Mouse (Mus musculus): Measurements from ENCODE around the gene Ldlr. TPM values are rescaled to one million over a fixed set of nuclear protein-coding genes. Genes with fewer than 3 reads are reported as not detected.

Ldlr gene
- polyA plus RNA-seq, 1 experiment from 2014 or later: 23.8 TPM

DNA sequence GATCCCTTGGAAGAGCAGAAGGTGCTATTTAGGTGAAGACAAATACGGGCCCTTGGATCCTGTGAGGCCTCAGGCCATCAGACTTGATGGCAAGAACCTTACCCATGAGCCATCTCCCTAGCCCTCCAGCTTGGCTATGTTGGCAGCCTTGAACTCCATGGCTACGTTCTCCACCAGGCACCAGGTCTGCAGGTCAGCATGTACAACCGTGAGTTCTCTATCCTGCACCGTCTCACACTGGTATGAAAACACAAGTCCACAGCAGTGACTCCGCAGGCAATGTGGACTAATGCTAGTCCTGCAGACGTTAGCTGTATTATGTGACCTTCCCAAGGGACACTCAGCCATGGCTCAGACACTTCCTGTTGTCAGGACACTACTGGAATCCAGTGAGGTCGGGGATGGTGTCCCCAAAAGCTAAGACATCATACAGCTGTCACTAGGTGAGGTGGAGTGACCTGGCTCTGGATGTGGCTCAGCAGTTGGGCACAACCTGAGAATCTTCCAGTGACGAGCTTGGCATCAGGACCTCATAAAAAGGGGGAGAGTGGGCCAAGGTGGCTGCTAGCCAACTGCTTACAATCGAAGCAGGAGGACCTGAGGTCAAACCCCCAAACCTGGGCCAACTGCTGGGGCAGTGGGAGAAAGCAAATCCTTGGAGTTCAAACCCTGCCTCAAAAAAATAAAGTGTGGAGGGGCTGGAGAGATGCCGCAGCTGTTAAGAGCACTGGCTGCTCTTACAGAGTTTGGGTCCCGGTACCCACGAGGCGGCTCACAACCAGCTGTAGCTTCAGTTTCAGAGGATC is 31.4 kb downstream of the Ldlr start:
- no peaks in the 10 kb centered on the region for H3K27me3 ChIP-seq (ENCODE audit: control insufficient read depth, insufficient read depth, low read length)
- 70% methylated on average over 13 of the region's 13 CpGs for WGBS
- no peak for ATAC-seq (ENCODE audit: insufficient number of reproducible peaks, insufficient read depth, low FRiP score, low read depth)
- no peak overlapping the region for H3K27ac ChIP-seq (ENCODE audit: low read length)
- H3K9me3 ChIP-seq (ENCODE audit: control insufficient read depth, low read depth, low read length): no peaks in the 10 kb centered on the region
- H3K4me3 ChIP-seq (ENCODE audit: low read depth, low read length): no peak overlapping the region
- no peak overlapping the region for H3K9ac ChIP-seq (replicated peaks; ENCODE audit: low read depth, low read length)
- peaks cover 12% of the 10 kb centered on the region; the same call in 1 of the 2 replicates for H3K4me1 ChIP-seq (ENCODE audit: control insufficient read depth, insufficient read depth, low read length)
- no peak overlapping the region for H3K4me2 ChIP-seq (replicated peaks; ENCODE audit: low read depth, low read length)
- peaks cover 15% of the 10 kb centered on the region; the same call in 1 of the 2 replicates for H3K36me3 ChIP-seq (ENCODE audit: control insufficient read depth, insufficient read depth, low read length)

DNA sequence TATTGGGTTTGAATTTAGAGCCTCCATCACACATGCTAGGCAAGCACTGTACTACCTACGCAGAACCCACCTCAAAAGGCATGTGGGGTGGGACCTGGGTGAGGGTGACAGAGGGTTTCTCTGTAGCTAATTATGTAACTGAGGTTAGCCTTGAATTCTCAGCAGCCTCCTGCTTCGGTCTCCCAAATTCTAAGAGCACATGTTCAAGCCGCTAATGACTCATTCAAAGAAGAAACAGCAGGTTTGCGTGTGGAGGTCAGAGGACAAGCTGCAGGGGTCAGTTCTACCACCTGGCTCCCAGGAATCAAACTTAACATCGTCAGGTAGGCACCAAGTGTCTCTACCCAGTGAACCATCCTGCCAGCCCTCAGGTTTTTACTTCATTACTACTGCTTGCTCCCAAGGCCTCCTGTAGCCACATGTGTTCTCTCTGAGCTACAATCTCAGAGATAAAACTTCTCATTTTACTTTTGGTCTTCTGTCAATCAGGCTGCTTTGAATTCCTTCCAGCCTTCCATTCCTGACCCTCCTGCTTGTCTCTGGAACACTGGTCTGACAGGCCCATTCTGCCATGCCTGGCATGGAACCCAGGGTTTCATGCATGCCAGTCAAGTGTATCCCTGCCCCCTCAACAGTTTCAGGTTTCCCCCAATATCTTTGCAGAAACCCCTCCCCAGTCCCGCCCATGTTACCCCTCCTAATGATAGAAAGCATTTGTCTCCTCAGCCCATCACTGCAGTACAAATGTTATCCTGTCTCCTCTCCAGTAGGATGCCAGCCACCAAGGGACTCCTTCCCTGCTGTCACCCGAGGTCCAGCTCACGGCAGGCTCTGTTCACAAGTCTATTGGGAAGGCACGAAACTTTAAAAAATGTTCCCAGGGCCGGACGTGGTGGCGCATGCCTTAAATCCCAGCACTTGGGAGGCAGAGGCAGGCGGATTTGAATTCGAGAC is 35.6 kb downstream of the Ldlr start:
- Histone ChIP-seq H3K9ac (replicated peaks; ENCODE audit: low read depth, low read length) (peak overlapping the region; percentile 88; the same call in 1 of the 2 replicates), H3K4me3 (ENCODE audit: low read depth, low read length) (peak overlapping the region; percentile 83), H3K36me3 (ENCODE audit: control insufficient read depth, insufficient read depth, low read length) (peaks cover 12% of the 10 kb centered on the region; the same call in 1 of the 2 replicates), H3K4me1 (ENCODE audit: control insufficient read depth, insufficient read depth, low read length) (peaks cover 10% of the 10 kb centered on the region; the same call in 1 of the 2 replicates), H3K9me3 (ENCODE audit: control insufficient read depth, low read depth, low read length) (no peaks in the 10 kb centered on the region), H3K27ac (ENCODE audit: low read length) (no peak overlapping the region), H3K27me3 (ENCODE audit: control insufficient read depth, insufficient read depth, low read length) (no peaks in the 10 kb centered on the region), H3K4me2 (replicated peaks; ENCODE audit: low read depth, low read length) (peak overlapping the region; percentile 78)
- WGBS: 51% methylated on average over 14 of the region's 14 CpGs
- no peak for ATAC-seq (ENCODE audit: insufficient number of reproducible peaks, insufficient read depth, low FRiP score, low read depth)

DNA sequence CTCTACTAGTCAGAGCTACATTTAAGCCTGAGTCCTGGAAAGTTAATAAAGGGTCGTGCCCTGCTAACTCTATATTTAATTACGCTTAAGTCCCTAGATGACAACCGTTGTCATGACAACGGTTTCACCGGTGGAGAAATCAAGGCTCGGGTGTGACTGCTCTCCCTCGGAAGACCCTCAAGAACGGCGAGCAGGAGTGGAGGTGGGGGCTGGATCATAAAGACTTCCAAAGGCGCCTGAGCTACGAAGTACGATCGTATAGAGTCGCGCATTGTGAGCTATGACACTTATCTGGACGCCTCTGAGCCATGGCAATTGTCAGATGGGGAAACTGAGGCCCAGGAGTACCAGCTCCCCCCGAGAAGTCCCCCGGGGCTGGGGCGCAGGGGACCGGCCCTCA is 36.4 kb downstream of the Ldlr start:
- H3K36me3 ChIP-seq (ENCODE audit: control insufficient read depth, insufficient read depth, low read length): peaks cover 8% of the 10 kb centered on the region; the same call in 1 of the 2 replicates
- no peaks in the 10 kb centered on the region for H3K27me3 ChIP-seq (ENCODE audit: control insufficient read depth, insufficient read depth, low read length)
- ATAC-seq (ENCODE audit: insufficient number of reproducible peaks, insufficient read depth, low FRiP score, low read depth): no peak
- WGBS: under 1% methylated on average over 20 of the region's 20 CpGs
- 0 out of 2 replicates have a peak, but pooled peaks cover 6% of the 10 kb centered on the region for H3K4me1 ChIP-seq (ENCODE audit: control insufficient read depth, insufficient read depth, low read length)
- H3K4me2 ChIP-seq (replicated peaks; ENCODE audit: low read depth, low read length): peak overlapping the region; percentile 78
- no peak overlapping the region for H3K27ac ChIP-seq (ENCODE audit: low read length)
- H3K9ac ChIP-seq (replicated peaks; ENCODE audit: low read depth, low read length): peak overlapping the region; percentile 88
- no peaks in the 10 kb centered on the region for H3K9me3 ChIP-seq (ENCODE audit: control insufficient read depth, low read depth, low read length)
- H3K4me3 ChIP-seq (ENCODE audit: low read depth, low read length): peak overlapping the region; percentile 83

DNA sequence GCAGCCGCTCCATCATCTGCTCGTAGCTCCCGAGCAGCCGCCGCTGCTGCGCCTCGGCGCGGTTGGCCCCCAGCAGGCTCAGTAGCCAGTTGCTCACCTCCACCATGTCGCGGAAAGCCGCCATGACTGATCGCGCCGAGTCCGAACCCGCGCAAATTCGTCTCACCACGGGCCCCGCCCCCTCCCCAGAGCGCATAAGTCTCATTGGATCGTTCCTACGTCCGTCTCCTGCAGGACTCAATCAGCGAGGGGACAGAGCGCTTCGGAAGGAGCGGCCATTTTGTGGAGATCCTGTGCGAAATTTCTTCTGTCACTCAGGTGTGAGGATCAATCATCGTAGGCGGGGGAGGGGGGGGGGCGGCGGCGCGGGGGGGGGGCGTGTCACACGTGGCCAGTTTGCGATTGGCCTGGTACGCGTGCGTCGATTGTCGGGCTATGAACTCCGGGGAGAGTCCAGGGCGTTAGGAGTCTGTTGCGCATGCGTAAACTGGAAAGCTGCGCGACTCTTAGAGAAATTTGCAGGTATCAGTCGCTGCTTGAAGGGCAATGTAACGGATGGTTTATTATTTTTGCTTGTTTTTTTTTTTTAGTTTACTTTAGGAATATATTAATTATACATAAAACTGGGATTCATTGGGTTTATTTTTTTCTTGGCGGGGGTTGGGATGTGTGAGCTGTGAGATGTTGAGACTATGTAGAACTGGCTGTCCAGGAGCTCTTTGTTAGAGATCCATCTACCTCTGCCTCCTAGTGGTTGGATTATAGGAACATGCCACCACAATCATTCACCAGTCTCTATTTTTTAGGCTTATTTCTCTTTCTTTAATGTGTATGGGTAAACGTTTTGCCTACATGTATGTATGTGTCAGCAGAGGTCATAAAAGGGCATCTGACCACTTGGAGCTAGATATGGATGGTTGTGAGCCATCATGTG is 37.1 kb downstream of the Ldlr start, which contains the start of gene Spc24:
Gene Spc24 (minus strand): TSS at position 149 of the 934 bp plus-strand sequence.
- peak within 1 kb of the TSS; percentile 78 for H3K4me2 ChIP-seq (replicated peaks; ENCODE audit: low read depth, low read length)
- peak; percentile 96 for ATAC-seq (ENCODE audit: insufficient number of reproducible peaks, insufficient read depth, low FRiP score, low read depth)
- H3K9me3 ChIP-seq (ENCODE audit: control insufficient read depth, low read depth, low read length): no peaks in the 10 kb centered on the region
- peak within 1 kb of the TSS; percentile 88 for H3K9ac ChIP-seq (replicated peaks; ENCODE audit: low read depth, low read length)
- under 1% methylated on average over 48 of the region's 54 CpGs for WGBS
- H3K36me3 ChIP-seq (ENCODE audit: control insufficient read depth, insufficient read depth, low read length): peaks cover 8% of the 10 kb centered on the region; the same call in 1 of the 2 replicates
- peak within 1 kb of the TSS; percentile 7; the same call in 1 of the 2 replicates for H3K27ac ChIP-seq (ENCODE audit: low read length)
- peak within 1 kb of the TSS; percentile 83 for H3K4me3 ChIP-seq (ENCODE audit: low read depth, low read length)
- H3K27me3 ChIP-seq (ENCODE audit: control insufficient read depth, insufficient read depth, low read length): no peaks in the 10 kb centered on the region
- 0 out of 2 replicates have a peak, but pooled peaks cover 6% of the 10 kb centered on the region for H3K4me1 ChIP-seq (ENCODE audit: control insufficient read depth, insufficient read depth, low read length)

DNA sequence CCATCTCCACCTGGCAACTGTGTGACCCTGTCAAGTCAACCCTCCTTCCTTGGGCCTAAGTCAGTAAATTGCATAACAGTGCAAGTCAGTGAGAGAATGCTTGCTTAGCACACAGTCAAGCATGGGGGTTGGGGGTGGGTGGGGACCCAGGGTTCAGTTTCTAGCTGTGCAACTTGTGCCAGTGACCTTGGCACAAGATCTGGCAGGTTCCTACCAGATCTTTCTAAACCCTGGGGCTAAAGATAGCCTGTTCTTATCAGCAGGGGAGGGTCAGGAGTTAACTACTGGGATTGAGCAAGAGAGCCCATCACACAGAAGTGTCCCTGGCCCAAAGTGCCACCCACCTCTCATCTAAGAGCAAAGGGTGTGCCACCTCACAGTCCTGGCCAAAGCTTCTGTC is 38.9 kb downstream of the Ldlr start:
- no peak overlapping the region for H3K4me2 ChIP-seq (replicated peaks; ENCODE audit: low read depth, low read length)
- H3K27me3 ChIP-seq (ENCODE audit: control insufficient read depth, insufficient read depth, low read length): no peaks in the 10 kb centered on the region
- H3K27ac ChIP-seq (ENCODE audit: low read length): no peak overlapping the region
- no peak overlapping the region for H3K9ac ChIP-seq (replicated peaks; ENCODE audit: low read depth, low read length)
- H3K4me1 ChIP-seq (ENCODE audit: control insufficient read depth, insufficient read depth, low read length): 0 out of 2 replicates have a peak, but pooled peaks cover 6% of the 10 kb centered on the region
- no peaks in the 10 kb centered on the region; the same call in 1 of the 2 replicates for H3K36me3 ChIP-seq (ENCODE audit: control insufficient read depth, insufficient read depth, low read length)
- no peak overlapping the region for H3K4me3 ChIP-seq (ENCODE audit: low read depth, low read length)
- no peak for ATAC-seq (ENCODE audit: insufficient number of reproducible peaks, insufficient read depth, low FRiP score, low read depth)
- H3K9me3 ChIP-seq (ENCODE audit: control insufficient read depth, low read depth, low read length): no peaks in the 10 kb centered on the region

DNA sequence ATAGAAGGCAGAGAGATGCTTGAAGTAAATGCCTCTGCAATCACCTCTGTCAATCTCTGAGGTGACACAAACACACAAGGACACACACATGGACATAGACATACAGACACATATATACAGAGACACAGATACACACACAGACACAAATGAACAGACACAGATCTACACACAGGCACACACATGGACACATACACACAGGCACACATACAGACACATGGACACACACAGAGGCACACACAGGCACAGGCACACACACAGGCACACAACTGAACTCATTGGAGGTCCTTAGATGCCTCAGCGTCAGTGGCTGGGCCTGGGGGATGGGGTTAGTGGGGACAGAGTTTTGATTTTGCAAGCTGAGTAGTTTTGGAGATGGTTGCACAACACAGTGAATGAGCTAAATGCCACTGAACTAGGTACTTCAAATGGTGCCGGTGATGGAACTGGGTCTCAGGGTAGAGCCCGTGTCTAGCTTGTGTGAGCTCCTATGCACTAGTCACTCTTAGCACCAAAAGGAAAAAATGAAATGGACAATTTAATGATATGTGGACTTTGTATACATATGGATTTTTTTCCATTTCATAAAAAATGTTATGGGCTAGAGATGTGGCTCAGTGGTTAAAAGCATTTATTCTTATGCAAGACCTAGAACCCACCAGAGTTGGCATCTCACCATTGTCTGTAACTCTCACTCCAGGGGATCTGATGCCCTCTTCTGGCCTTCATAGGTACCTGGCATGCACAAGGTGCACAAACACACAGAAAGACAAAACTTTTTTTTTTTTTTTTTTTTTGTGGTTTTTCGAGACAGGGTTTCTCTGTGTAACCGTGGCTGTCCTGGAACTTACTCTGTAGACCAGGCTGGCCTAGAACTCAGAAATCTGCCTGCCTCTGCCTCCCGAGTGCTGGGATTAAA is 41.1 kb downstream of the Ldlr start:
- H3K4me2 ChIP-seq (replicated peaks; ENCODE audit: low read depth, low read length): no peak overlapping the region
- ATAC-seq (ENCODE audit: insufficient number of reproducible peaks, insufficient read depth, low FRiP score, low read depth): no peak
- 90% methylated on average over 6 of the region's 6 CpGs for WGBS

DNA sequence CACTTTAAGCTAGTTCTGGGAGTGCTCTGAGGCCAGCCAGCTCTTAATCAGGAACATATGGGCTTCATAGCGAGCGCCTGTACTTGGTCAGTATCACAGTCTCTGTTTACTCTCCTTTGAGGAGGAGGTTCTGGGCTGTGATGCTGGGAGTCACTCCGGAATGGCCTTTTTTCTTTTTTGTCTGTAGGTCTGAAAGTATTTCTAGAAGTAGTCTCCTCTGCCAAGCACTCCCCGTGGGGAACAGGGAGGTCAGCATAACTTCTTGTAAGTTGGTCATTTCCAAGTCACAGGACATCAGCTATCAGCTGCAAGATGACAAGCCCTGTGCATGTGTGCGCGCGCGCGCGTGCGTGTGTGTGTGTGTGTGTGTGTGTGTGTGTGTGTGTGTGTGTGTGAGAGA is 44.6 kb downstream of the Ldlr start:
- H3K9ac ChIP-seq (replicated peaks; ENCODE audit: low read depth, low read length): no peak overlapping the region
- no peak overlapping the region for H3K4me2 ChIP-seq (replicated peaks; ENCODE audit: low read depth, low read length)
- peaks cover 29% of the 10 kb centered on the region for H3K36me3 ChIP-seq (ENCODE audit: control insufficient read depth, insufficient read depth, low read length)
- no peaks in the 10 kb centered on the region for H3K27me3 ChIP-seq (ENCODE audit: control insufficient read depth, insufficient read depth, low read length)
- H3K4me1 ChIP-seq (ENCODE audit: control insufficient read depth, insufficient read depth, low read length): 0 out of 2 replicates have a peak, but pooled peaks cover 4% of the 10 kb centered on the region
- no peak overlapping the region for H3K4me3 ChIP-seq (ENCODE audit: low read depth, low read length)
- H3K27ac ChIP-seq (ENCODE audit: low read length): peak overlapping the region; percentile 66; the same call in 1 of the 2 replicates
- no peaks in the 10 kb centered on the region for H3K9me3 ChIP-seq (ENCODE audit: control insufficient read depth, low read depth, low read length)
- WGBS: 68% methylated on average over 11 of the region's 11 CpGs
- ATAC-seq (ENCODE audit: insufficient number of reproducible peaks, insufficient read depth, low FRiP score, low read depth): no peak

More for the DNA sequence above, 41.1 kb downstream of the Ldlr start:
- Histone ChIP-seq H3K9me3 (ENCODE audit: control insufficient read depth, low read depth, low read length) (no peaks in the 10 kb centered on the region), H3K36me3 (ENCODE audit: control insufficient read depth, insufficient read depth, low read length) (peaks cover 7% of the 10 kb centered on the region), H3K27ac (ENCODE audit: low read length) (no peak overlapping the region), H3K4me3 (ENCODE audit: low read depth, low read length) (no peak overlapping the region), H3K4me1 (ENCODE audit: control insufficient read depth, insufficient read depth, low read length) (0 out of 2 replicates have a peak, but pooled peaks cover 4% of the 10 kb centered on the region), H3K27me3 (ENCODE audit: control insufficient read depth, insufficient read depth, low read length) (no peaks in the 10 kb centered on the region), H3K9ac (replicated peaks; ENCODE audit: low read depth, low read length) (no peak overlapping the region)
